Mouse (Mus musculus) sigmoid colon, adult 10 weeks (tissue): ENCODE data around the gene Gatad2a. TPM values are rescaled to one million over a fixed set of nuclear protein-coding genes. Genes with fewer than 3 reads are reported as not detected.

ENCODE experiments used
- polyA plus RNA-seq: library from polyadenylated mRNA; stranded (reverse); fragments of 350-450 nt; fragmentation: Illumina TruSeq; extraction: RNeasy Lipid Tissue Mini Kit (QIAGEN cat#74804); gene quantifications from one replicate; pipeline ENCODE4 v1.2.3, GENCODE M21; 2014; ENCODE audit warnings: low read depth, low replicate concordance

The Gatad2a gene
- polyA plus RNA-seq = 6.0 TPM

GRCm38 (mm10) chr8:69995776-69996588 lies at the start of gene Gatad2a:
Gatad2a (minus strand) TSS chr8:69996384.

GRCm38 (mm10) chr8:70042583-70043455 lies 46.6 kb upstream of the Gatad2a start, which contains the start of the genes Mau2 and Sugp1:
Mau2 (minus strand) TSS chr8:70042734.
Sugp1 (plus strand) TSS chr8:70042813.

GRCm38 (mm10) chr8:69902163-69903062 lies 93.8 kb downstream of the Gatad2a start, which contains the start of the genes Tssk6, Ndufa13 and Yjefn3:
Tssk6 (plus strand) TSS chr8:69902184.
Ndufa13 (minus strand) TSS chr8:69902558.
Yjefn3 (minus strand) TSS chr8:69902712.

GRCm38 (mm10) chr8:69887289-69888243 lies 108.6 kb downstream of the Gatad2a start, which contains the start of gene Cilp2:
Cilp2 (minus strand) TSS chr8:69887687.

Other genes starting within 250 kb of the Gatad2a start
- 17.5 TPM for gene Zfp963, start 246.4 kb downstream of the Gatad2a start, polyA plus RNA-seq
- 0.85 TPM for gene Gm20422, start 221.5 kb downstream of the Gatad2a start, polyA plus RNA-seq
- gene Atp13a1, start 205.2 kb downstream of the Gatad2a start, polyA plus RNA-seq = 1.5 TPM
- gene Zfp866, start 205.2 kb downstream of the Gatad2a start, polyA plus RNA-seq = 43.9 TPM
- 9.4 TPM for gene Gmip, start 187.7 kb downstream of the Gatad2a start, polyA plus RNA-seq
- gene Lpar2, start 174.0 kb downstream of the Gatad2a start, polyA plus RNA-seq = 0.69 TPM
- gene Pbx4, start 163.9 kb downstream of the Gatad2a start, polyA plus RNA-seq = 0.73 TPM
- gene Cilp2, start 108.7 kb downstream of the Gatad2a start, polyA plus RNA-seq = not detected
- gene Tssk6, start 94.2 kb downstream of the Gatad2a start, polyA plus RNA-seq = not detected
- not detected for gene Ndufa13, start 93.8 kb downstream of the Gatad2a start, polyA plus RNA-seq
- gene Yjefn3, start 93.7 kb downstream of the Gatad2a start, polyA plus RNA-seq = not detected
- gene Mau2, start 46.4 kb upstream of the Gatad2a start, polyA plus RNA-seq = 17.8 TPM
- gene Sugp1, start 46.4 kb upstream of the Gatad2a start, polyA plus RNA-seq = 9.4 TPM
- 2.1 TPM for gene Tm6sf2, start 76.5 kb upstream of the Gatad2a start, polyA plus RNA-seq
- gene Hapln4, start 87.1 kb upstream of the Gatad2a start, polyA plus RNA-seq = not detected
- gene Ncan, start 124.5 kb upstream of the Gatad2a start, polyA plus RNA-seq = not detected
- gene Nr2c2ap, start 134.9 kb upstream of the Gatad2a start, polyA plus RNA-seq = 1.4 TPM
- gene Rfxank, start 142.8 kb upstream of the Gatad2a start, polyA plus RNA-seq = 1.4 TPM
- gene Borcs8, start 143.1 kb upstream of the Gatad2a start, polyA plus RNA-seq = 6.0 TPM
- gene Mef2b, start 143.3 kb upstream of the Gatad2a start, polyA plus RNA-seq = not detected
- gene Tmem161a, start 176.0 kb upstream of the Gatad2a start, polyA plus RNA-seq = 4.3 TPM
- gene Slc25a42, start 215.9 kb upstream of the Gatad2a start, polyA plus RNA-seq = 2.3 TPM
- gene Sugp2, start 237.8 kb upstream of the Gatad2a start, polyA plus RNA-seq = 7.2 TPM
- 0.79 TPM for gene Armc6, start 238.1 kb upstream of the Gatad2a start, polyA plus RNA-seq